Mouse (Mus musculus) ES-Bruce4 (cell line): ENCODE measurements at regions not wholly inside any gene's neighbourhood (a gene's known extent, or its start where the extent isn't known, plus 50 kb on each side); places are given as distances from the start of the nearest gene placed in this dataset.
A peak's percentile ranks its signal among the peaks of the same experiment; 100 is the strongest.

Experiments used
- CTCF ChIP-seq: IDR thresholded peaks from one replicate; pipeline ENCODE4 v1.8.1; 2011; ENCODE audit warnings: low read depth, low read length
- EP300 ChIP-seq: IDR thresholded peaks from 2 replicates; pipeline ENCODE4 v1.6.1; 2011; ENCODE audit warnings: low read depth, low read length; ENCODE audit not compliant: insufficient read depth
- POLR2A ChIP-seq: IDR thresholded peaks from one replicate; pipeline ENCODE4 v1.8.1; 2011; ENCODE audit warnings: low read length; ENCODE audit not compliant: insufficient read depth

DNA sequence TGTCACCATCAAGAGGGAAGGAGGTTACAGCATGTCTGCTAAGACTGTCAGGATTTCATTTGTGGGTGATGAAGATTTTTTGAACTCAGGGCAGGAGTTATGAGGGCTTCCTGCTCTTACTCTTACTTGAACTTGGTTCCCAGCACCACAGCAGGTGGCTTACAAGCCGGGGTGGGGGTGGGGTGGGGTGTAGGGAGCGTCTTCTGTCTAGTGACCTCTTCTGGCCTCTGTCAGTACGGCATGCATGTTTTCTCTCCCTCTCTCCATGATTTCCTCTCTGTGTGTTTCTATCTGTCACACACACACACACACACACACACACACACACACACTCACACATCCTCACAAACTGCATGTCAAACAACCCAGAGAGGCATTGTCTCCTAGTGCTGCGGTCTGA, 64.5 kb upstream of the Pias1 start:
- TF ChIP-seq POLR2A = no peak
- TF ChIP-seq CTCF = peak; percentile 43
- no peak for TF ChIP-seq EP300
